Mouse (Mus musculus) intestine, postnatal 0 days (tissue): Measurements from ENCODE around the gene Mecom. TPM values are rescaled to one million over a fixed set of nuclear protein-coding genes. Genes with fewer than 3 reads are reported as not detected.

Experiments
- ATAC-seq: fragments of 200-750 bp; cut with Nextera tagmentation; 2 replicates; pipeline ENCODE4 v1.8.0; 2017; ENCODE audit warnings: mild to moderate bottlenecking, moderate TSS enrichment, moderate library complexity
- H3K27ac ChIP-seq: fragments of 300-500 bp; sonication (generic); 2 replicates; pipeline ENCODE4 v1.5.1; 2014; ENCODE audit warnings: mild to moderate bottlenecking, low read depth, low read length, moderate library complexity
- H3K27me3 ChIP-seq: fragments of 300-500 bp; sonication (generic); replicated peaks from 2 replicates; pipeline ENCODE4 v1.6.1; 2014; ENCODE audit warnings: low read length, mixed read lengths; ENCODE audit not compliant: control insufficient read depth, insufficient read depth
- H3K36me3 ChIP-seq: fragments of 300-500 bp; sonication (generic); 2 replicates; pipeline ENCODE4 v1.6.1; 2014; ENCODE audit warnings: mild to moderate bottlenecking, moderate library complexity; ENCODE audit not compliant: control insufficient read depth, insufficient read depth
- H3K4me1 ChIP-seq: fragments of 300-500 bp; sonication (generic); replicated peaks from 2 replicates; pipeline ENCODE4 v1.6.1; 2014; ENCODE audit warnings: antibody characterized with exemption, low read length, mixed read lengths; ENCODE audit not compliant: control insufficient read depth, insufficient read depth
- H3K4me2 ChIP-seq: fragments of 300-500 bp; sonication (generic); replicated peaks from 2 replicates; pipeline ENCODE4 v1.6.1; 2014; ENCODE audit warnings: low read depth, mild to moderate bottlenecking, moderate library complexity
- H3K4me3 ChIP-seq: fragments of 300-500 bp; sonication (generic); 2 replicates; pipeline ENCODE4 v1.5.1; 2014; ENCODE audit warnings: low read depth, low read length
- H3K9ac ChIP-seq: fragments of 300-500 bp; sonication (generic); 2 replicates; pipeline ENCODE4 v1.6.1; 2014; ENCODE audit warnings: mild to moderate bottlenecking, low read depth, low read length
- H3K9me3 ChIP-seq: fragments of 300-500 bp; sonication (generic); 2 replicates; pipeline ENCODE4 v1.6.1; 2016; ENCODE audit warnings: mixed run types; ENCODE audit not compliant: control insufficient read depth
- CTCF ChIP-seq: sonication (generic); IDR thresholded peaks from 2 replicates; pipeline ENCODE4 v1.5.1; 2016; ENCODE audit warnings: low read depth, mild to moderate bottlenecking, control low read depth, antibody characterized with exemption, moderate library complexity
- WGBS: fragments of 180-500 bp; shearing (Covaris S2); extraction: QIAGEN DNeasy Blood & Tissue Kit; methylation state at CpG from one replicate; pipeline ENCODE4 v1.1.7; 2014; 5-methylcytosine and 5-hydroxymethylcytosine counted together
- polyA plus RNA-seq: library from polyadenylated mRNA; unstranded; fragments of >200 nt; fragmentation: Nextera tagmentation; extraction: Ambion mirVana; gene quantifications from 2 replicates; pipeline ENCODE4 v1.2.1, GENCODE M21; 2015

Gene Mecom
- polyA plus RNA-seq, 1 experiment from 2014 or later = 7.7 TPM

DNA sequence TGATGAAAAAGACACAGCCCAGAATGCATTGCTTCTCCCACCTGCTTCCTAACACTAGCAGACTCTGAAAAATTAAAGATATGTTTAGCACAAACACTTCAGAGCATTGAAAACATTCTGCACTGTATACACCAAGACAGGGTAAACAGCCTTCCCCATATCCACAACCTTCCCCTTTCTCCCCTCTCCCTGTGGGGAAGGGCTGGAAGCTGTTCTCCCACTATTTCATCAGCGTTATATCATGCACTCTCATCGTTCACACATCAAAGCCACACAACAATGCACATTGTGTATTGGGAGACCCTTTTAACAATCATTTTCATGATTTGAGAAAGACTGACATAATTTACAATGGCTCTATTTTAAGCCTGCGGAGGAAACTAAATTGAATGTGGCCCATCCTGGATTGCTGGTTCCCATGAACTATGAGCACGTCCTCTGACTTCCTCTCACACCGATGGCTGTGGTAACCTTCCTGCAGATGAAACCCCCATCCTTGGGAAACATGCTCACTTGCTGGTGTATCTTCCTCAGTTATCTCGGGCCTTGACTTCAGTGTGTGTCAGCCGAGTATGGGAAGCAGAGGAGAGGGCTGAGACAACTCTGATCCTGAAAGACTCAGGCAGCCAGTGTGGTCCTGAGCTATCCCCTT is 566.4 kb downstream of the Mecom start:
- Histone ChIP-seq H3K36me3 (no peaks in the 10 kb centered on the region), H3K9me3 (no peaks in the 10 kb centered on the region), H3K27me3 (no peaks in the 10 kb centered on the region), H3K4me1 (no peaks in the 10 kb centered on the region), H3K27ac (no peak overlapping the region), H3K9ac (no peak overlapping the region), H3K4me3 (no peak overlapping the region), H3K4me2 (no peak overlapping the region)
- TF ChIP-seq CTCF = no peak
- WGBS = 73% methylated on average over 7 of the region's 7 CpGs
- no peak for ATAC-seq

GRCm38 (mm10) chr3:29980531-29980930 is 567.3 kb downstream of the Mecom start:
- Histone ChIP-seq H3K4me1 (no peaks in the 10 kb centered on the region), H3K27me3 (no peaks in the 10 kb centered on the region), H3K9me3 (no peaks in the 10 kb centered on the region), H3K27ac (no peak overlapping the region), H3K4me2 (no peak overlapping the region), H3K4me3 (no peak overlapping the region), H3K36me3 (no peaks in the 10 kb centered on the region), H3K9ac (no peak overlapping the region)
- TF ChIP-seq CTCF = no peak
- 80% methylated on average over 9 of the region's 9 CpGs for WGBS
- ATAC-seq = no peak

GRCm38 (mm10) chr3:29976580-29976979 is 571.2 kb downstream of the Mecom start:
- Histone ChIP-seq H3K9ac (no peak overlapping the region), H3K4me2 (no peak overlapping the region), H3K4me1 (no peaks in the 10 kb centered on the region), H3K27ac (no peak overlapping the region), H3K9me3 (no peaks in the 10 kb centered on the region), H3K36me3 (no peaks in the 10 kb centered on the region), H3K27me3 (no peaks in the 10 kb centered on the region), H3K4me3 (no peak overlapping the region)
- WGBS = 16% methylated on average over 4 of the region's 4 CpGs
- no peak for TF ChIP-seq CTCF
- no peak for ATAC-seq

DNA sequence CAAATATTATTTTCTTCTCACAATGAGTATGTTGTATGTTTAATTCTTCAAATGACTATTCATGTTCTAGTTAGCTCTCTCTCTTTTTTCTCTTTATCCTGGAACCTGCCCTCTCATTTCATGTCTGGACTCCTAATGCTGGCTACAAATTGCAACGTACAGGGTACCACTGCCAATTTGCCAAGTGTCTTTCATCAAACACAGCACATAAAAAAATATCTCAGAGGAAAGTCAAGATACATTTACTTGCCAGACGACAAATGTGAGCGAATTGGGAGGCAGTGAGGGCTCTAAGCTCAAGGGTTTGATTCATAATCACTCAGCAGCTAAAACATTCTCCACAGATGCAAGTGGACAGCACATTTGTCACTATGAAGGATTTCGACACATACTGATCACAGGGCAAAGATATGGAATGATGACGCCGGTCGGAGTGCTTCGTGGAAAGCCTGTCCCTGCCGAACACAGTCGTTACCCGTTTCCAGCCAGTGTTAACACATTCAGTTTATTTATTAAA is 579.3 kb downstream of the Mecom start:
- WGBS = 76% methylated on average over 11 of the region's 11 CpGs
- no peaks in the 10 kb centered on the region for H3K27me3 ChIP-seq
- H3K36me3 ChIP-seq = peaks cover 3% of the 10 kb centered on the region; the same call in 1 of the 2 replicates
- no peak for ATAC-seq
- no peak for TF ChIP-seq CTCF
- H3K4me1 ChIP-seq = no peaks in the 10 kb centered on the region
- H3K4me3 ChIP-seq = no peak overlapping the region
- no peak overlapping the region for H3K27ac ChIP-seq
- no peak overlapping the region for H3K9ac ChIP-seq
- H3K4me2 ChIP-seq = no peak overlapping the region
- H3K9me3 ChIP-seq = no peaks in the 10 kb centered on the region

GRCm38 (mm10) chr3:29963953-29964352 is 583.9 kb downstream of the Mecom start:
- Histone ChIP-seq H3K4me1 (no peaks in the 10 kb centered on the region), H3K9ac (no peak overlapping the region), H3K27me3 (no peaks in the 10 kb centered on the region), H3K9me3 (no peaks in the 10 kb centered on the region), H3K4me3 (no peak overlapping the region), H3K36me3 (peaks cover 3% of the 10 kb centered on the region; the same call in 1 of the 2 replicates), H3K27ac (no peak overlapping the region), H3K4me2 (no peak overlapping the region)
- no peak for ATAC-seq
- no peak for TF ChIP-seq CTCF
- 85% methylated on average over 7 of the region's 7 CpGs for WGBS

DNA sequence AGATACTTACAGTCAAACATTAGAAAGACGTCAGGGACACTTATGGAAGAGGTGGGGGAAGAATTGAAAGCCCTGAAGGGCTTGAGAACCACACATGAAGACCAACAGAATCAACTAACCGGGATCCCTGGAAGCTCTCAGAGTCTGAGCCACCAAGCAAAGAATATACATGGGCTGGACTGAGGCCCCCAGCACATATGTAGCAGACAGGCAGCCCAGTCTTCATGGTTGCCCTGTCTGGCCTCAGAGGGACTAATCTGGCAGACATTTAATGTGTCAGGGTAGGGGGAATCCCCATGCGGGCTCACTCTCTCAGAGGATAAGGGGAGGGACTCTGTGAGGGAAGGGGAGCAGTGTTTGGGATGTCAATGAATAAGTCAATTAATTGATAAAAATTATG is 584.4 kb downstream of the Mecom start:
- ATAC-seq = no peak
- 74% methylated on average over 3 of the region's 3 CpGs for WGBS

More for the DNA sequence above, 584.4 kb downstream of the Mecom start:
- no peaks in the 10 kb centered on the region for H3K4me1 ChIP-seq
- H3K27ac ChIP-seq = no peak overlapping the region
- no peak overlapping the region for H3K4me3 ChIP-seq
- no peaks in the 10 kb centered on the region for H3K9me3 ChIP-seq
- H3K27me3 ChIP-seq = no peaks in the 10 kb centered on the region
- no peak for TF ChIP-seq CTCF
- H3K4me2 ChIP-seq = no peak overlapping the region
- peaks cover 3% of the 10 kb centered on the region; the same call in 1 of the 2 replicates for H3K36me3 ChIP-seq
- H3K9ac ChIP-seq = no peak overlapping the region
